Mouse (Mus musculus) kidney, adult 2 months (tissue): ENCODE results near the gene Lrrtm1. TPM values are rescaled to one million over a fixed set of nuclear protein-coding genes. Genes with fewer than 3 reads are reported as not detected.

Source experiments
- DNase-seq: peaks from one replicate; pipeline ENCODE4 v3.0.0; 2021
- H3K27ac ChIP-seq: fragments of 200-500 bp; 2 replicates; pipeline ENCODE4 v1.5.1; 2012; ENCODE audit warnings: low read depth, low read length, control low read depth, inconsistent platforms; ENCODE audit not compliant: insufficient read depth
- H3K27me3 ChIP-seq: fragments of 200-500 bp; replicated peaks from 2 replicates; pipeline ENCODE4 v1.6.1; 2012; ENCODE audit warnings: mild to moderate bottlenecking, moderate library complexity, low read length, inconsistent platforms; ENCODE audit not compliant: control insufficient read depth, insufficient read depth
- H3K36me3 ChIP-seq: fragments of 200-500 bp; 2 replicates; pipeline ENCODE4 v1.6.1; 2012; ENCODE audit warnings: mild to moderate bottlenecking, moderate library complexity, low read length, inconsistent platforms; ENCODE audit not compliant: control insufficient read depth, insufficient read depth
- H3K4me1 ChIP-seq: fragments of 200-500 bp; 2 replicates; pipeline ENCODE4 v1.6.1; 2011; ENCODE audit warnings: low read length; ENCODE audit not compliant: control insufficient read depth, insufficient read depth
- H3K4me3 ChIP-seq: fragments of 200-500 bp; 2 replicates; pipeline ENCODE4 v1.5.1; 2011; ENCODE audit warnings: mild to moderate bottlenecking, low read depth, low read length, control low read depth; ENCODE audit not compliant: insufficient read depth
- CTCF ChIP-seq: fragments of 200-500 bp; conservative IDR thresholded peaks from 2 replicates; pipeline ENCODE4 v1.5.1; 2011; ENCODE audit warnings: low read depth, mild to moderate bottlenecking, control low read depth, low read length, moderate library complexity, mixed read lengths; ENCODE audit not compliant: insufficient read depth, insufficient read length
- POLR2A ChIP-seq: fragments of 200-500 bp; IDR thresholded peaks from one replicate; pipeline ENCODE4 v1.6.1; 2011; ENCODE audit warnings: low read depth, low read length, control low read depth
- WGBS: fragments of 180-500 bp; shearing (Covaris S2); methylation state at CpG from one replicate; pipeline ENCODE4 v1.1.7; 2018; 5-methylcytosine and 5-hydroxymethylcytosine counted together
- polyA plus RNA-seq: library from polyadenylated mRNA; depleted of rRNA; stranded (reverse); fragments of >200 nt; gene quantifications from 2 replicates; pipeline ENCODE4 v1.2.3, GENCODE M21; 2012

Gene Lrrtm1
- polyA plus RNA-seq, 1 experiment: 0.67 TPM

- Histone ChIP-seq H3K27ac (no peak overlapping the region), H3K27me3 (no peaks in the 10 kb centered on the region), H3K4me1 (peaks cover 3% of the 10 kb centered on the region; the same call in 1 of the 2 replicates), H3K4me3 (no peak overlapping the region), H3K36me3 (no peaks in the 10 kb centered on the region)
- peak; percentile 28 for DNase-seq
- TF ChIP-seq POLR2A (no peak), CTCF (no peak)
These were observed 23.6 kb upstream of the Lrrtm1 start for GRCm38 (mm10) chr6:77218875-77219274.

GRCm38 (mm10) chr6:77220776-77221175 lies 21.7 kb upstream of the Lrrtm1 start:
- Histone ChIP-seq H3K36me3 (no peaks in the 10 kb centered on the region), H3K27ac (no peak overlapping the region), H3K4me1 (no peaks in the 10 kb centered on the region), H3K27me3 (no peaks in the 10 kb centered on the region), H3K4me3 (no peak overlapping the region)
- DNase-seq: no peak
- 85% methylated on average over 4 of the region's 4 CpGs for WGBS
- TF ChIP-seq CTCF: no peak
- TF ChIP-seq POLR2A: no peak

GRCm38 (mm10) chr6:77222849-77223638 lies 19.4 kb upstream of the Lrrtm1 start:
- Histone ChIP-seq H3K27me3 (no peaks in the 10 kb centered on the region), H3K36me3 (no peaks in the 10 kb centered on the region), H3K4me1 (no peaks in the 10 kb centered on the region), H3K27ac (no peak overlapping the region), H3K4me3 (no peak overlapping the region)
- 39% methylated on average over 16 of the region's 16 CpGs for WGBS
- TF ChIP-seq CTCF (no peak), POLR2A (no peak)
- peak; percentile 11 for DNase-seq

GRCm38 (mm10) chr6:77240426-77240825 lies 2.1 kb upstream of the Lrrtm1 start:
- peak; percentile 36 for DNase-seq
- Histone ChIP-seq H3K27me3 (0 out of 2 replicates have a peak, but pooled peaks cover 2% of the 10 kb centered on the region), H3K4me1 (0 out of 2 replicates have a peak, but pooled peaks cover 5% of the 10 kb centered on the region), H3K27ac (no peak overlapping the region), H3K36me3 (no peaks in the 10 kb centered on the region), H3K4me3 (no peak overlapping the region)
- TF ChIP-seq POLR2A (no peak), CTCF (no peak)
- 5% methylated on average over 1 of the region's 1 CpGs for WGBS

GRCm38 (mm10) chr6:77243541-77244231 lies 1.2 kb downstream of the Lrrtm1 start:
- DNase-seq: peak; percentile 27
- Histone ChIP-seq H3K4me3 (peak overlapping the region; percentile 21), H3K27ac (no peak overlapping the region), H3K36me3 (no peaks in the 10 kb centered on the region), H3K27me3 (0 out of 2 replicates have a peak, but pooled peaks cover 2% of the 10 kb centered on the region), H3K4me1 (0 out of 2 replicates have a peak, but pooled peaks cover 5% of the 10 kb centered on the region)
- no peak for TF ChIP-seq CTCF
- no peak for TF ChIP-seq POLR2A
- 1% methylated on average over 43 of the region's 43 CpGs for WGBS

GRCm38 (mm10) chr6:77253480-77253879 lies 11.0 kb downstream of the Lrrtm1 start:
- Histone ChIP-seq H3K36me3 (no peaks in the 10 kb centered on the region), H3K4me1 (no peaks in the 10 kb centered on the region), H3K4me3 (no peak overlapping the region), H3K27ac (no peak overlapping the region), H3K27me3 (no peaks in the 10 kb centered on the region)
- no peak for DNase-seq
- TF ChIP-seq CTCF (no peak), POLR2A (no peak)
- 90% methylated on average over 5 of the region's 5 CpGs for WGBS

- 39% methylated on average over 4 of the region's 4 CpGs for WGBS
- Histone ChIP-seq H3K27ac (no peak overlapping the region), H3K27me3 (no peaks in the 10 kb centered on the region), H3K4me1 (no peaks in the 10 kb centered on the region), H3K36me3 (no peaks in the 10 kb centered on the region), H3K4me3 (no peak overlapping the region)
- TF ChIP-seq CTCF: no peak
- TF ChIP-seq POLR2A: no peak
- peak; percentile 35 for DNase-seq
These were observed 13.9 kb downstream of the Lrrtm1 start for GRCm38 (mm10) chr6:77256348-77256747.
